Mouse (Mus musculus): Measurements from ENCODE around the gene Cntfr. TPM values are rescaled to one million over a fixed set of nuclear protein-coding genes. Genes with fewer than 3 reads are reported as not detected.

Cntfr gene
- total RNA-seq, 2 experiments from 2014 or later: not detected

DNA sequence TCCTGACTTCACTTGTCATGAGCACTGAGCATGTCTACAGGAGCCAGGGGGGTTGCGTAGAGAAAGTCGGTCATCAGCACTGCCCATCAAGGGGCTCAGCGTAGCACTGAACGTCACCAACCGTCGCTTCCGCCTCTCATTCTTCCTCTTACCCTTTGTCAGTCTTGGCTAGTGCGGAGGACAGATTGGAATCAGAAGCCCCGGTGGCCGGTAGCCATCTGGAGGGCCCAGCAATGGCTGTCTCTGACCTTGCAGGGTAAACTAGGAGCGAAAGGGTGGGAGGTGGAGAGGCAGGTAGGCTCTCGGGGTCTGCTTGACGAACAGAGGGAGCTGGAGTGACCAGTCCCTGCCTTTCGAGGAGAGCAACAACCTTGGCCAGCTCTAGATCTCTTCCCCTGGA lies 74.8 kb downstream of the Cntfr start:
- no peak for ATAC-seq (ENCODE audit: poor library complexity, severe bottlenecking)

DNA sequence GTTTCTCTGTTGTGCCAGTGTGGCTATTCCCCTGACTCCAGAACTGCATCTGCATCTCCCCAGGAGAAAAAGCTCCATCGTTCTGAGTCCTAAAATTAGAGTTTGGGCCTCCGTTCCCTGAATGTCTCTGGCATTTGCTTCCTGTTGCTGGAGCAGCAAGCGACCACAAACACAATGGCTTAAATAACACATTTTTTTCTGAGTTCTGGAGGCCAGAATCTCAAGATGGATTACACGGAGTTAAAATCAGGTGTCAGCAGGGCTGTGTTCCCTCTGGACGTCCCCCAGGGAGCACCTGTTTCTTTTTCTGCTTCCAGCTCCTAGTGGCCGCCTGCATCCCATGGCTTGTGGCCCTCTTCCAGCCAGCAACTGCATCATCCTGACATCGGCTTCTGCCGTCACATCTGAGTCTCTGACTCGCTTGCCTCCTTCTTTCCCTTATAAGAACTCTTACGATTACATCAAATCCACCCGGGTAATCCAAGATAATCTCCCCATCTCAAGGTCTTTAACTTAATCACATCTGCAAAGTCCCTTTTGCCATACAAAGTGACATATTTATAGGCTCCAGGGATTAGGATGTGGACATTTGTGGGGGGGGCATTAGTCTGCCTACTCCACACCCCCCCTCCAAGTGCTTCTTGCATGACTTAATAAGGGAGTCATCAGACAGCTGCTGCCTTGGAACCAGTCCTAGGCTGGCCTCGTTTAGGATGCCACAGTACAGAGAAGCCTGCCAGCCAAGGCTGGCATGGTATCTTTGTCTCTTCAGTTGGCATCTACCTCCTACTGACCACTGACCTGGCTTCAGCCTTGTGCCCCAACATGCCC lies 77.8 kb downstream of the Cntfr start:
- no peak for ATAC-seq (ENCODE audit: poor library complexity, severe bottlenecking)

DNA sequence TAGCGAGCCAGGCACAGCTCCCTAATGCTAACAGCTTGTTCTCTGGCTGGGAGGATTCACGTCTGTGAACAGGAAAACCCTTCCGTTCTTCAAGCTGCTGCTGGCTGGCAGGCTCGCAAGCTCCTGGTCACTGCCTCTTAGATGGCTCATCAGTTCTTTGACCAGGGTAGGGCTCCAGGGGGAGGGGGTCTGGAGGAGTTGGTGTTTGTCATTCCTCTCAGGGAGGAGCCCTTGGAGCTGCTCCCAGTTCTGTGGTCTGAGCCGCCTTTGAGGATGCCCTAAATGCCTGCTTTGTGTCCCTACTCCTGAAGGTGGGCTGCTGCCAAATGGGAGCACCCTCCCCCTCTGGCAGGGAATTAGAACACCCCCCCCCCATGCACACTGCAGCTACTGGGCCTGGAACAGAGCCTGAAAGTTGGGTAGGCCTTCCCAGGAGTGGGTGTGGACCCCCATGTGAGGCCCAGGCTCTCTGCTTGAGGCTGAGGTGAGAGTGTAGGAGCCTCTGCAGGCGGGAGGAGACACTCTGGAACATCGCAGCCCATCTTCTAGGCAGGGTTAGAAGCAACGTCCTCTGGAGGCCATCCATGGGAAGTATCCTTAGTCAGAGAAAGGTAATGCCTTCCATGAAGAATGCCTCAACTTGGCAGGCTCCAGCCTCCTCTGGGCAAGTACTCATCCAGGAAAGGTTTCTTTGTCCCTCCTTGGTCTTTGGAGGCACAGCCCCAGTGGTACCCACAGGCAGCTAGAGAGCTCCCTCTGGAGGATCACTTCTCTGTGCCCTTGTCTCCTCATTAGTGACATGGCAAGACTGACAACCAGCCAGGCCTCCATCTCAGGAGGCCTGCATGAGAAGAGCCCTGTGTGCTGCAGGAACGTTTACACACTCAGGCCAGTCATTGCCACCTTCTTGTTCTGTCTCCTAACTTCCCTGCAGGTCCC lies 81.0 kb downstream of the Cntfr start:
- no peak for ATAC-seq (ENCODE audit: poor library complexity, severe bottlenecking)

DNA sequence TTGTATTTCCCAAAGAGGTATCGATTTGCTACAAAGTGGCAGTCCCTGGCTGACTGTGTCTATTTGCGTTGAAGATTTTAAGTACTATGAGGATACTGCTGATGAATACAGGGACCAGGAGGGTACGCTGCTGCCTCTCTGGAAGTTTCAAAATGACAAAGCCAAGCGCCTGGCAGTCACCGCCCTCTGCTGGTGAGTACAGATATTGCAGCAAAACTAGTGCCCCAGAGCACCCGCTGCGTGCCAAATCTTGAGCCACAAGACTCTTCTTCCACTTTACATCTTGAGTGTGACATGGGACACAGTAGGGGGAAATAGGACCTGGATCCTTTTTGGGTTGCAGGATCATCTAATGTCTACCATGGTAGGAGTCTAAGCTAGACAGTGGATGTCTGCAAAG lies 82.7 kb downstream of the Cntfr start:
- ATAC-seq (ENCODE audit: poor library complexity, severe bottlenecking): peak; percentile 90

DNA sequence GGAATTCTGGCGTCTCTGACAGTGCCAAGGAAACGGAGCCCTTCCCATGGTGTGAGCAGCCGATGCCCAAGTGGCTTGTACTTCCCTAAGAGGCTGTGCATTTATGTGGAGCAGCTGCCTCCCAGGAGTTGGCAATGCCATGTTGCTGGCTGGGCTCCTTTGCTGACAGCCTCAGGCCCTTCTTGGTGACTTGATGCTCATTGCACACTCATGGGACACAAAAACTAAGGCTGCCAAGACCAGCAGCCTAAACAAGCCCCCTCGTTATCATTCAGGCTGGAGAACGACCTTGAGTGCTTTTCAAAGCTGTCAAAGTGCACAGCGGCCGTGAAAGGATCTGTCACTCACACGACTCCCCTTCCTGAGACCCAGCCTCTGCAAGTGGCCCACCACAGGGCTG lies 84.7 kb downstream of the Cntfr start:
- no peak for ATAC-seq (ENCODE audit: poor library complexity, severe bottlenecking)

DNA sequence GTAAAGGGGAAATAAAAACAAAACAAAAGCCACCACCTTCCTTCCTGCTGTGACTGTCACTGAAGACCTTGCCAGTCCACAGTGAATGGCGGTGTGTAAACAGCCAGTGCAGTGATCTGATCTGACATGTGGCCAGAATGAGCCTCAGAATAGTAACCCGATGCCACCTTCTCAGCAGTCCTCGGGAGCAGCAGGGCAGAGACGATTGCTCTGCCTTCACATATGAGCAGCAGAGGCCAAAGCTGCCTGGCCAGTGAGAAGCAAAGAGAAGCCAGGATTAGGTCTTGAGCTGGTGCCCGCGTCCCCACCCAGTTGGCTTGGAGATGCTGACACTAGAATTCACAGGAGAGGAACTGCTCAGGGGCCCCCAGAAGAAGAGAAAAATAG lies 86.3 kb downstream of the Cntfr start:
- no peak for ATAC-seq (ENCODE audit: poor library complexity, severe bottlenecking)

DNA sequence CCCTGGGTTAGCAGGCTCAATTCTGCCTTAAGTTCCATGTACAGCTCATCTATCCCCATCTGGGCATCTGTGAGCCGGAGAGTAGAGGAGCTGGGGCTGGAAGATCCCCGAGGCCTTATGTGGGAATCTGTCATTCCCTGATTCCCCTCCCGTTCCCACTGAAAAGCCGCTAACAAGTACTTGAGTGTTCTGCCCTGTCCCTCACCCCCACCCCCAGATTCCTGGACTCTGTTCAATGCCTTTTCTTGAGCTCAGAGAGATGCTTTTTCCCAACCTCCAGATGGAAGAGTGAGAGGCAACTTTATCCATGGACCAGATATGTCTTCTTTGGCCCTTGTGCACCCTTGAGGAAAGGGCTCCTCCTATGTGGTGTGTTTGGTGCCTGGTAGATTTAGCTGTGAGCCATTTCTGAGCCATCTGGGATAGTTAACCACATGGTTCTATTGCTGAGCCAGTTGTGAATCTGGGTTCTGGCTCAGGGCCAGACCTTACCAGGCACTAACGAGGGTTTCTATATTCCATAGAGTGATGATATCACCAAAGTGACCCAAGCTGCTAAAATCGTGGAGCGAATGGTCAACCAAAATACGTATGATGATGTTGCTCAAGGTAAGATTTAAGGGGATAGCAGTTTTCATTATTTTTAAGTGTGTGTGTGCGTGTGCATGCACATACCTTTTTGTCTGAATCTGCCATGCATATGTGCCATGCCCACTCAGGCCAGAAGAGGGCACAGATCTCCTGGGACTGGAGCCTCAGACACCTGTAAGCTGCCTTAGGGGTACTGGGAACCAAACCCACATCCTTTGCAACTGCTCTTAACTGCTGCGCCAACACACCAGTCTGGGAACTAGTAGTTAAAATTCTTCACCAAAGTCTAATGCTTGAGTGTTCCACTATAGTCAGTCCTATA lies 87.0 kb downstream of the Cntfr start:
- no peak for ATAC-seq (ENCODE audit: poor library complexity, severe bottlenecking)

Other genes starting within 250 kb of the Cntfr start
- gene Kif24, start 232.2 kb downstream of the Cntfr start, total RNA-seq (2015): 10.7 and 16.0 TPM in 2 replicates
- 7.0 and 9.7 TPM in 2 replicates for gene Kif24, start 232.2 kb downstream of the Cntfr start, total RNA-seq (2017)
- gene Nudt2, start 231.9 kb downstream of the Cntfr start, total RNA-seq (2015): 13.8 and 24.0 TPM in 2 replicates
- 19.6 and 20.9 TPM in 2 replicates for gene Nudt2, start 231.9 kb downstream of the Cntfr start, total RNA-seq (2017)
- 0.04 TPM in 1 of 2 replicates, not detected in the other for gene AI464131, start 194.0 kb downstream of the Cntfr start, total RNA-seq (2015)
- gene AI464131, start 194.0 kb downstream of the Cntfr start, total RNA-seq (2017): 0.07 TPM in 1 of 2 replicates, not detected in the other
- gene 1110017D15Rik, start 179.8 kb downstream of the Cntfr start, total RNA-seq (2015): not detected in 2 replicates
- not detected in 2 replicates for gene 1110017D15Rik, start 179.8 kb downstream of the Cntfr start, total RNA-seq (2017)
- gene Fam219a, start 127.6 kb downstream of the Cntfr start, total RNA-seq (2015): 6.1 and 8.9 TPM in 2 replicates
- gene Fam219a, start 127.6 kb downstream of the Cntfr start, total RNA-seq (2017): 1.7 and 3.1 TPM in 2 replicates
- gene Dnaic1, start 127.3 kb downstream of the Cntfr start, total RNA-seq (2015): not detected in 2 replicates
- not detected in 2 replicates for gene Dnaic1, start 127.3 kb downstream of the Cntfr start, total RNA-seq (2017)
- not detected in 2 replicates for gene Enho, start 56.8 kb downstream of the Cntfr start, total RNA-seq (2015)
- not detected in 2 replicates for gene Enho, start 56.8 kb downstream of the Cntfr start, total RNA-seq (2017)
- gene Il11ra1, start 2.9 kb upstream of the Cntfr start, total RNA-seq (2015): 12.9 and 13.4 TPM in 2 replicates
- 50.2 and 52.1 TPM in 2 replicates for gene Il11ra1, start 2.9 kb upstream of the Cntfr start, total RNA-seq (2017)
- 15.8 and 18.2 TPM in 2 replicates for gene Rpp25l, start 16.4 kb upstream of the Cntfr start, total RNA-seq (2015)
- gene Rpp25l, start 16.4 kb upstream of the Cntfr start, total RNA-seq (2017): 15.5 and 26.2 TPM in 2 replicates
- gene Dctn3, start 26.1 kb upstream of the Cntfr start, total RNA-seq (2015): 80.5 and 92.2 TPM in 2 replicates
- gene Dctn3, start 26.1 kb upstream of the Cntfr start, total RNA-seq (2017): 73.5 and 100 TPM in 2 replicates
- not detected in 2 replicates for gene Arid3c, start 34.1 kb upstream of the Cntfr start, total RNA-seq (2015)
- not detected in 2 replicates for gene Arid3c, start 34.1 kb upstream of the Cntfr start, total RNA-seq (2017)
- 20.4 and 21.7 TPM in 2 replicates for gene Galt, start 58.1 kb upstream of the Cntfr start, total RNA-seq (2015)
- 18.7 and 24.3 TPM in 2 replicates for gene Galt, start 58.1 kb upstream of the Cntfr start, total RNA-seq (2017)
- gene Sigmar1, start 59.1 kb upstream of the Cntfr start, total RNA-seq (2015): 54.5 and 70.0 TPM in 2 replicates
- gene Sigmar1, start 59.1 kb upstream of the Cntfr start, total RNA-seq (2017): 66.2 and 71.0 TPM in 2 replicates
- gene Ccl27a, start 77.2 kb upstream of the Cntfr start, total RNA-seq (2015): 6.1 and 7.1 TPM in 2 replicates
- gene Ccl27a, start 77.2 kb upstream of the Cntfr start, total RNA-seq (2017): 4.4 and 5.2 TPM in 2 replicates
- gene Gm21541, start 206.5 kb upstream of the Cntfr start, total RNA-seq (2015): not detected in 2 replicates
- gene Gm21541, start 206.5 kb upstream of the Cntfr start, total RNA-seq (2017): not detected in 2 replicates
- not detected in 2 replicates for gene Gm20878, start 244.5 kb upstream of the Cntfr start, total RNA-seq (2015)
- gene Gm20878, start 244.5 kb upstream of the Cntfr start, total RNA-seq (2017): 0.44 TPM in 1 of 2 replicates, not detected in the other

All from megakaryocyte, adult 5-6 weeks (primary cell).